Mouse (Mus musculus): ENCODE data around the gene Tmc3. TPM values are rescaled to one million over a fixed set of nuclear protein-coding genes. Genes with fewer than 3 reads are reported as not detected.
A peak's percentile ranks its signal among the peaks of the same experiment; 100 is the strongest.

Tmc3 gene
- polyA plus RNA-seq, 1 experiment from 2014 or later = 0.94 TPM

- Histone ChIP-seq H3K4me1 (peaks cover 19% of the 10 kb centered on the region; the same call in 1 of the 2 replicates), H3K36me3 (no peaks in the 10 kb centered on the region), H3K4me2 (peak overlapping the region; percentile 62), H3K27ac (peak overlapping the region; percentile 40; the same call in 1 of the 2 replicates), H3K9me3 (no peaks in the 10 kb centered on the region), H3K9ac (no peak overlapping the region), H3K4me3 (replicated peaks) (peak overlapping the region; percentile 62), H3K27me3 (replicated peaks) (no peaks in the 10 kb centered on the region)
- WGBS = 8% methylated on average over 11 of the region's 11 CpGs
- no peak for ATAC-seq (ENCODE audit: insufficient read depth, low FRiP score, low read depth)
Measured at GRCm38 (mm10) chr7:83631073-83631827, 46.5 kb downstream of the Tmc3 start.

DNA sequence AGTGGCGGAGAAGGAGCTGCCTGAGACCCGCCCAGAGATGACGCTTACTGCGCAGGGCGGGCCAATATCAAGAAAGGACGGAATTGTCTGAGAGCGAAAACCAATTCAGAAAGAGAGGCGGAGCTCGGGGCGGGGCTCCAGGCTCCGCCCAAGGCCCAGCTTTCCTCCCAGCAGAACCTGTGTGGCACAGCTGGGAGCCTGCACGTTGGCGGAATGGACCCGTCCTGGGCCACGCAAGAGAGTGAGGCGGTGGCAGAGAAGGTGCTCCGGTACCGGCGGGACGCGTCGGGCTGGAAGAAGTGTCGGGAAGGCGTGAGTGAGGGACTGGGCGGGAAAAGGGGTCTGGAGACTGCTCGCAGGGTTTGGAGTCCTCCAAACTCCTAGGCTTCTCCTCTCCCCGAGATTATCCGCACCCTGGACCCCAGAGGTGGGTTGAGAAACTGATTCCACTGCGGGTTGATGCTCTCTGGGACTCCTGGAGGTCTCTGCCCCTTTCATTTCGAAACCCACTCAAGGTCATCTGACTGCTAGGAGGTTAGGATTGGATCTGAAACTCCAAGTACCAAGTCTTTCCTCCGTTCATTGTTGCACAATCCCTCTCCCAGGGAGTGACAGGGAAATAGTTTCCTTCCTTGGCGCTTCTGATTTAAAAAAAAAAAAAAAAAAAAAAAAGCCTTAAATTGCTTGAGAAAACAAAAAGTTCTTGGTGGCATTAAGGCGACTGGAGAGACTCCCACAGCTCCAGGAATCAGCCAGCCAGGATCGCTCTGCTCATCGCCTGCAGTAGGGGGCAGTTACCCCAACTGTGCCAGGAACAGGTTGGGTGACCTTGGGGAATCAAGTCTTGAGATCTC is 47.3 kb downstream of the Tmc3 start, which contains the start of gene Stard5:
Gene Stard5 (plus strand): TSS at position 132 of the 854 bp plus-strand sequence.
- ATAC-seq (ENCODE audit: insufficient read depth, low FRiP score, low read depth) = peak; percentile 97
- Histone ChIP-seq H3K9me3 (no peaks in the 10 kb centered on the region), H3K27me3 (replicated peaks) (no peaks in the 10 kb centered on the region), H3K9ac (peak within 1 kb of the TSS; percentile 42), H3K4me1 (peaks cover 19% of the 10 kb centered on the region; the same call in 1 of the 2 replicates), H3K4me2 (peak within 1 kb of the TSS; percentile 62), H3K4me3 (replicated peaks) (peak within 1 kb of the TSS; percentile 62), H3K27ac (peak within 1 kb of the TSS; percentile 66), H3K36me3 (0 out of 2 replicates have a peak, but pooled peaks cover under 1% of the 10 kb centered on the region)
- WGBS = under 1% methylated on average over 35 of the region's 35 CpGs

DNA sequence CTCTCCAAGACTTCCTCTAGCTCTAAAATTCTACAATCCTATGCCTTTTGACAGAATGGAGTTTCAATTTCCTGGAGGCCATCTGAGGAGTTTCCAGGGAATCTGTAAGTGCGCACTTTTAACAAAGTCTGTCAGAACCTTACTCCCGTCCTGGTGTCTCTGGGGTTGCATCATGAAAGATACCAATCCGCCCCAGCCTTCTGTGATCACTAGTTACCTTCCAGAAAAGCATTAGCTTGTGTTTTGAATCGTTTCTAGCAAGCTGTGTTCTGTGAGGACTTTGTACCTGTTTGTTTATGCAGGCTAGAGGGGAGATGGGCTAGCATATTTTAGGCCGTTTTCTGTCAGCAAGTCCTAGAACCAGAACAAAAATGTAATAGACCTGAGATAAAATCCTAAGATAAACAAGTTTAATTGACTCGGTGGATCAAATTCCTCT is 48.0 kb downstream of the Tmc3 start:
- peak overlapping the region; percentile 62 for H3K4me3 ChIP-seq (replicated peaks)
- 36% methylated on average over 6 of the region's 6 CpGs for WGBS
- H3K9ac ChIP-seq = no peak overlapping the region
- H3K9me3 ChIP-seq = no peaks in the 10 kb centered on the region
- H3K4me1 ChIP-seq = peaks cover 19% of the 10 kb centered on the region; the same call in 1 of the 2 replicates
- H3K4me2 ChIP-seq = peak overlapping the region; percentile 62
- 0 out of 2 replicates have a peak, but pooled peaks cover 3% of the 10 kb centered on the region for H3K36me3 ChIP-seq
- no peak overlapping the region; the same call in 1 of the 2 replicates for H3K27ac ChIP-seq
- no peak for ATAC-seq (ENCODE audit: insufficient read depth, low FRiP score, low read depth)
- no peaks in the 10 kb centered on the region for H3K27me3 ChIP-seq (replicated peaks)

DNA sequence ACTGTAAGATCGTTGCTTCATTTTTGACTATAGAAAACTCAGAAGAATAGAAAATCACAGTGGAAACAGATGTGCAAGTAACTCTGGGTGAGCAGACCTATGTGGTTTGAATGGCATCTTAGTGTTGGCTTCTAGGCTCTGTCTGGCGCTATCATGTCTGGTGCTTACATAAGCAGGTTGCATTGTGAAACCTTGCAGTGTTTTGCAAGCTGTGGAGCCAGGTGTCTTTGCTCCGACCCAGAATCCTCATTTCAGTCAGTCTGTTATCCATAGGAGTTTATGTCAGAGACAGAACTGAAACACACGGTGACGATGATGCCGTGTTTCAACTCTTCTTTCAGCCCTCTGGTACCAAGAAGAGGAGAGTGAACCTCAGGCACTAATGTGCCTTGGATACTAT is 49.1 kb downstream of the Tmc3 start:
- peaks cover 8% of the 10 kb centered on the region; the same call in 1 of the 2 replicates for H3K36me3 ChIP-seq
- WGBS = 69% methylated on average over 6 of the region's 6 CpGs
- no peaks in the 10 kb centered on the region for H3K27me3 ChIP-seq (replicated peaks)
- no peak overlapping the region for H3K4me3 ChIP-seq (replicated peaks)
- peak overlapping the region; percentile 62; the same call in 1 of the 2 replicates for H3K4me2 ChIP-seq
- H3K9me3 ChIP-seq = no peaks in the 10 kb centered on the region
- no peak overlapping the region; the same call in 1 of the 2 replicates for H3K27ac ChIP-seq
- H3K9ac ChIP-seq = no peak overlapping the region
- peaks cover 23% of the 10 kb centered on the region; the same call in 1 of the 2 replicates for H3K4me1 ChIP-seq
- ATAC-seq (ENCODE audit: insufficient read depth, low FRiP score, low read depth) = no peak

- no peak overlapping the region for H3K4me2 ChIP-seq
- H3K9me3 ChIP-seq = no peaks in the 10 kb centered on the region
- no peak overlapping the region for H3K4me3 ChIP-seq (replicated peaks)
- no peak overlapping the region for H3K27ac ChIP-seq
- no peaks in the 10 kb centered on the region for H3K27me3 ChIP-seq (replicated peaks)
- peaks cover 19% of the 10 kb centered on the region for H3K36me3 ChIP-seq
- H3K9ac ChIP-seq = no peak overlapping the region
- ATAC-seq (ENCODE audit: insufficient read depth, low FRiP score, low read depth) = no peak
- H3K4me1 ChIP-seq = peaks cover 23% of the 10 kb centered on the region; the same call in 1 of the 2 replicates
- WGBS = 91% methylated on average over 2 of the region's 2 CpGs
Measured at GRCm38 (mm10) chr7:83635726-83636125, 51.0 kb downstream of the Tmc3 start.

DNA sequence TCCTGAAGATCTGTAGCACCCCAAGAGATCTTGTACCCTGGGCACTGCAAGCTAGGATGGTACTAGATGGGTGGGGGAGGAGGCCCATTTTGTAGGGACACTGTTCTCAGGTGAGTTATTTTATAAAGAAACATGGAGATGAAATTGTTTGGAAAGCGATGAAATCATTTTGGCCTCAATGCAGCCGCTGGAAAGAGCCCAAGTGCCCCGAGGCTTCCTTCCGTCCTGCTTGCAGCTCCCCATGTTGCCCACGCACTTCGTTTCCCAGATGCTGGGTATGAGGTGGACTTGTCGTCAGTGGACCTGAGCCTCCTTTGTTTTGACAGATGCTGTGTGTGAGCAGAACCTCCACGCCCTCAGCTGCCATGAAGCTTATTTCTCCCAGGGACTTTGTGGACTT is 51.7 kb downstream of the Tmc3 start:
- no peak overlapping the region for H3K4me3 ChIP-seq (replicated peaks)
- peaks cover 20% of the 10 kb centered on the region for H3K36me3 ChIP-seq
- no peak overlapping the region for H3K4me2 ChIP-seq
- no peak for ATAC-seq (ENCODE audit: insufficient read depth, low FRiP score, low read depth)
- peaks cover 20% of the 10 kb centered on the region; the same call in 1 of the 2 replicates for H3K4me1 ChIP-seq
- 90% methylated on average over 8 of the region's 8 CpGs for WGBS
- no peaks in the 10 kb centered on the region for H3K27me3 ChIP-seq (replicated peaks)
- H3K27ac ChIP-seq = no peak overlapping the region
- no peak overlapping the region for H3K9ac ChIP-seq
- H3K9me3 ChIP-seq = no peaks in the 10 kb centered on the region

GRCm38 (mm10) chr7:83637781-83638583 is 53.3 kb downstream of the Tmc3 start:
- H3K27me3 ChIP-seq (replicated peaks) = no peaks in the 10 kb centered on the region
- peaks cover 13% of the 10 kb centered on the region; the same call in 1 of the 2 replicates for H3K4me1 ChIP-seq
- H3K4me3 ChIP-seq (replicated peaks) = no peak overlapping the region
- H3K4me2 ChIP-seq = no peak overlapping the region
- 86% methylated on average over 8 of the region's 8 CpGs for WGBS
- peak; percentile 63; the same call in 1 of the 2 replicates for ATAC-seq (ENCODE audit: insufficient read depth, low FRiP score, low read depth)
- no peaks in the 10 kb centered on the region for H3K9me3 ChIP-seq
- peaks cover 20% of the 10 kb centered on the region for H3K36me3 ChIP-seq
- H3K27ac ChIP-seq = no peak overlapping the region
- no peak overlapping the region for H3K9ac ChIP-seq

DNA sequence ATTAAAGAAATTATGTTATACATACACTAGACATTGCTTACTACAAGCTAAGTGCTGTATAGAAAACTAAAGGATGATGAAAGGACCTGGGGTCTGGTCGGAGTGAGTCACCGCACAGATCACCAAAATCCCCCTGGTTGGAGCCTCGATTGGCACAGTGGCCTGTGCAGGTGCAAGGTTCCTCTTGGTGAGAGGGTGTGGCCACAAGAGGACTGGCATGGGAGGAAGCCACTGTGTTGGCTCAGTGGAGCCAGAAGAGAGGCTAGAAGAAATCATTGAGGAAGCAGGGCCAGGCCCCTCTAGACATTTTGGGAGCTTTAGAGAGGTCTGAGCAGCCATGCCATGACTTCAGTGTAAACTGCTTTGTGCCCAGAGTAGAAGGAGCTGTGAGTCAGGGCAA is 54.4 kb downstream of the Tmc3 start:
- WGBS = 72% methylated on average over 3 of the region's 3 CpGs
- Histone ChIP-seq H3K4me3 (replicated peaks) (no peak overlapping the region), H3K9me3 (no peaks in the 10 kb centered on the region), H3K27me3 (replicated peaks) (no peaks in the 10 kb centered on the region), H3K36me3 (peaks cover 20% of the 10 kb centered on the region), H3K9ac (no peak overlapping the region), H3K4me2 (no peak overlapping the region), H3K4me1 (0 out of 2 replicates have a peak, but pooled peaks cover 4% of the 10 kb centered on the region), H3K27ac (no peak overlapping the region)
- no peak for ATAC-seq (ENCODE audit: insufficient read depth, low FRiP score, low read depth)

DNA sequence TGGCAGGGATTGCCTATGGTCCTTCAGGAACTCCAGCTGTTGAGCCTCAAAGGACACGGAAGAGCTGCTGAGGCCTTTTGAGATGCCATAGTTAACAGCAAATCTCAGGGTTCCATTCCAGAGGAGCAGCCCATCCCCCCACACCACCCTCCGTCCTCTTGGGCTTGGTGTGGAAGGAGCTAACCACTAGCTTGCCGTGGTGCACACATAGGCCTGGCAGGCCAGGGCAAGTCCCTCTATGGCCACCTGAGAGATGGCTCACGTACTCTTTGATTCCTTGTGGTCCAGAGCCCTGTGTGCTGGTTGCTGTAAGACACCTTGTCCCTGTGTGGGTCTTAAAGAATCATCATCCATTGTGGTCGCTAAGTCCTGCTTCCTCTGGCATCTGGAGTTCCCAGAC is 55.9 kb downstream of the Tmc3 start:
- H3K4me2 ChIP-seq = no peak overlapping the region
- H3K4me1 ChIP-seq = 0 out of 2 replicates have a peak, but pooled peaks cover 4% of the 10 kb centered on the region
- no peak overlapping the region for H3K27ac ChIP-seq
- H3K36me3 ChIP-seq = peaks cover 23% of the 10 kb centered on the region
- no peaks in the 10 kb centered on the region for H3K9me3 ChIP-seq
- H3K4me3 ChIP-seq (replicated peaks) = no peak overlapping the region
- no peaks in the 10 kb centered on the region for H3K27me3 ChIP-seq (replicated peaks)
- ATAC-seq (ENCODE audit: insufficient read depth, low FRiP score, low read depth) = no peak
- no peak overlapping the region for H3K9ac ChIP-seq
- WGBS = 84% methylated on average over 5 of the region's 5 CpGs

DNA sequence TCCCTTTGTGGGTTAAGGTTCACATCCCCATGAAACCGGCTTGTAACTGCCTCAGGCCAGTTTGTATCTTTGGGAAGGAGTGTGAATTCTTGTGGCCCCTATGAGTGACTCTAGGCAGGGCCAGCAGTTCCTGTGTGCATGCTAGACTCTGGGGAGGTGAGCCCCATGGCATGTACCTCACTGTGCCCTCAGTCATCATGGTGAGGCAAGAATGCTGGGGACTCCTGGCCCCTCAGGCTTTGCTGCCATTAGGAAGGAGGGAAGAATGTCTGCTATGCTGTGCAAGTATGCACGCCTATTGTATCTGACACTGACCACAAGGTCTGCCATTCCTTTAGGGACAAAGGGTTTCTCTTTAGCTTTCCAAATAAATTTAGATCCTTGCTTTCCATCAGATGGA is 56.4 kb downstream of the Tmc3 start:
- H3K27ac ChIP-seq = no peak overlapping the region
- no peaks in the 10 kb centered on the region for H3K9me3 ChIP-seq
- H3K4me3 ChIP-seq (replicated peaks) = no peak overlapping the region
- no peak overlapping the region for H3K9ac ChIP-seq
- H3K4me2 ChIP-seq = no peak overlapping the region
- H3K36me3 ChIP-seq = peaks cover 23% of the 10 kb centered on the region
- H3K27me3 ChIP-seq (replicated peaks) = no peaks in the 10 kb centered on the region
- WGBS = 71% methylated on average over 2 of the region's 2 CpGs
- ATAC-seq (ENCODE audit: insufficient read depth, low FRiP score, low read depth) = no peak
- H3K4me1 ChIP-seq = 0 out of 2 replicates have a peak, but pooled peaks cover 4% of the 10 kb centered on the region

DNA sequence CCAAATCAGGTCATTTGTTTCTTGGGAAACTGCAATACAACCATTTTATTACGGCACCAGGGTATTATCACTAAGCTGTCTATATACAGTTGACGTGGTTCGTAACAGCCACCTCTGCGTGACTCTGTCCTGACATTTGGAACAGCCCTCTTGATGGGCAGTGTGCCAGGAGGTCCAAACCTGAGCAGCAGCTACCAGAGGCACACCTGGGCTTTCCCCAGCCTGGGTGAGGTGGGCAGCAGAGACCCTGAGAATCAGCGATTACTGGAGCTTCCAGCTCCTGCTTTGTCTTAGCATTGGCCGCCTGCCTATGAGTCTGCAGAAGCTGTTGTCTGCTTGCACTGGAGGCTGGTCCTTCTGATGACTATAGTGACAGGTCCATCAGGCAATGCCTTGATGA is 58.9 kb downstream of the Tmc3 start:
- Histone ChIP-seq H3K4me2 (no peak overlapping the region), H3K4me3 (replicated peaks) (no peak overlapping the region), H3K36me3 (peaks cover 16% of the 10 kb centered on the region), H3K9ac (no peak overlapping the region), H3K27me3 (replicated peaks) (no peaks in the 10 kb centered on the region), H3K4me1 (0 out of 2 replicates have a peak, but pooled peaks cover under 1% of the 10 kb centered on the region), H3K9me3 (no peaks in the 10 kb centered on the region), H3K27ac (no peak overlapping the region)
- no peak for ATAC-seq (ENCODE audit: insufficient read depth, low FRiP score, low read depth)
- 81% methylated on average over 6 of the region's 6 CpGs for WGBS
